Mouse (Mus musculus): ENCODE measurements around the gene Hoxb5.

Gene Hoxb5

DNA sequence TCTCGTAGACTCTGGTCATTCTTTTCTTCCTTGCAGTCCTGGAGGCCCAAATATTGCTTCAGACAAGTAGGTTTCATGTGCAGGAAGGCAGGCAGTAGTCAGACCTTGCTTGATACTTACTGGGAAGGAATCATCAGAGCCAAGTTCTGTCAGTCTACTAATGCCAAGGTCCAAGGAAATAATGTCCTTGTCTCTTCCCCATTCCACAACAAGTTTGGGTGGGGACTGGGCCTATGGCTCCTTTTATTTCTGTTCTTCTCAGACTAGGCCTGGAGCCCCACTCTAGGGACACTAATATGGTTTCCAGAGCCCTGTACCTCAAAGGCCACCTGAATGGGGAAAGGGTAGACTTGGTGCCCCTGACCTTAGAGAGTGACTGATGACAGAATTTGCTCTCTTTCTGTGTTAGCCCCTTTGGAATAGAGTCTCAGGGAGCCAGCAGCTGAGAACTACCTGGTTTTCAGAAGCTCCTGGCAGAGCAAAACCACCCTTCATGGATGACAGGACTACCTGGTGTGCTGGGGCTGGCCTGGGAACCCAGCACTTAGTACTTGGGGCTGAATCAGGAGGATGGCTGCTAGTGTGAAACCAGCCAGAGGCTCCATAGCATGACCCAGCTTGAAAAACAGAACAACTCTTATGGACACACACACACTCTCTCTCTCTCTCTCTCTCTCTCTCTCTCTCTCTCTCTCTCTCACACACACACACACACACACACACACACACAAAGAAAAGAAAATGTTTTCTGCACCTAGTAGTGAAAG, 14.5 kb upstream of the Hoxb5 start:
- no peak for DNase-seq (ENCODE audit: low spot score)

GRCm38 (mm10) chr11:96289293-96289692, 13.8 kb upstream of the Hoxb5 start:
- DNase-seq (ENCODE audit: low spot score) = no peak

- no peak for DNase-seq (ENCODE audit: low spot score)
Observed at GRCm38 (mm10) chr11:96289837-96290236, 13.3 kb upstream of the Hoxb5 start.

DNA sequence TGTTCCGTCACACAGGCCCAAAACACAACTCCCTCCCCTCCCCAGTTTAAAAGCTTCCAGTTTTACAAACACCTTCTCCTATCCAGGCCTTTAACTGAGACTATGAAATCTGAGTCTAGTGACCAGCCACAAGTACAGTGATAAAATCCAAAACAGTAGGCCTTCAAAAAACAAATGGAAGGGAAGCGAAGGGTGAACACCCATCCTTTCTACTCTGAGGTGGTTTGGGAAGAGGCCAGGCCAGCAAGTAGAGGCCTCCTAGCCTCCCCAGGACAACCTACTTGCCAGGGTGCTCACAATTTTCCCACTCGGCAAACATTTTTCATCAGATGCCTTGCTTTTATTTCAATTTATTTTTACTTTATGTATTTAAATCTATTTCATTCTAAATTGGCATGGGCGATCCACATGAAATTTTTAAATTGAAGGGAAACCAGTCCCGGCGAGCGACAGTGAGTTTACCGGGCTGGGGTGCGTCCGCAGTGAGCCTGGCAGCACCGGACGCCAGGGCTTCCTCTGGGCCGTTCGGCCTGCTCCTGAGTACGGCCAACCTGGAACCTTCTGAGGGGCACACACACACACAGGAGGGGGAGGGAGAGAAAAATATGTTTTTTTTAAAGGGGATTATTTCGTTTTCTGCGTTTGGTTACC, 12.3 kb upstream of the Hoxb5 start:
- DNase-seq (ENCODE audit: low spot score) = no peak

DNA sequence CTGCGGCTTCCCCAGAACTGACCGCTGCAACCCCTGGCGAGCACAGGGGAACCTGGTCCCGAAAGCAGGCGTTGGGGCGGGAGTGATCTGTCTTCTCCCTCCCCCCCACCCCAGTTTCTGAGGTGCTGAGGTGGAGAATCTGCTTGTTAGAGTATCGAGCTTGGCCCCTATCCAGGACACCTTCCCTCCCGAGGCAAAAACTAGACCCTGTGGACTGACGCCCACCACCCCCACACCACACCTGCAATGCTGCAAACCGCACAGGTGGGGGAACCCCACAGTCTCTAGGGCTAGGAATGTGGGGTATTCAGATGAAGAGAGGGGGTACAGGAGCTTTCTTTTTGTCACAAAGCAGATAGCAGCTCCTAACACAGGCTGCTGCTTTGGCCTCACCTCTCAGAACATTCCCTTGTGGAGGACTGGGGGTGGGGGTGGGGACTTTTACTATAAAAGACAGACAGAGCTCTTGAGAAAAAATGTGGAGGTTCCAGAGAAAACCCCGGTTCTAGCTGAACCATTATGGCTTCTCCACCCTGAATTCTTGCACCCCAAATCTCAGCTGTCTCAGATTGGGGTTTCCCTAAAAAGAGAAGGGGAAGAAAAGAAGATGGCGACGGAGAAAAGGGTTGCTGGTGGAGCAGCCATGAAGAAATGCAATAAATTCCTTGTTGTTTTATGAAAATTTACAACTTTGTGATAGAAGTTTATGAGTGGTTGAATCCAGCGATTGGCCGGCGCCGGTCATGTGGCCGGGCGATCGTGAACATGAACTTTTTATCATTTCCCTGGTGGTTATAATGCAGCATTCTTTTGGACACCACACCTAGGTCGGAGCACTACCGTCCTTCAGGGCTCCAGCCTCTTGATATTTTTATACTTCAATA, 11.2 kb upstream of the Hoxb5 start, which contains the start of gene Hoxb6:
Gene Hoxb6, plus strand, starts transcription at position 796 of the 884 bp plus-strand sequence.
- no peak for DNase-seq (ENCODE audit: low spot score)

GRCm38 (mm10) chr11:96292565-96293301, 10.4 kb upstream of the Hoxb5 start:
- no peak for DNase-seq (ENCODE audit: low spot score)

DNA sequence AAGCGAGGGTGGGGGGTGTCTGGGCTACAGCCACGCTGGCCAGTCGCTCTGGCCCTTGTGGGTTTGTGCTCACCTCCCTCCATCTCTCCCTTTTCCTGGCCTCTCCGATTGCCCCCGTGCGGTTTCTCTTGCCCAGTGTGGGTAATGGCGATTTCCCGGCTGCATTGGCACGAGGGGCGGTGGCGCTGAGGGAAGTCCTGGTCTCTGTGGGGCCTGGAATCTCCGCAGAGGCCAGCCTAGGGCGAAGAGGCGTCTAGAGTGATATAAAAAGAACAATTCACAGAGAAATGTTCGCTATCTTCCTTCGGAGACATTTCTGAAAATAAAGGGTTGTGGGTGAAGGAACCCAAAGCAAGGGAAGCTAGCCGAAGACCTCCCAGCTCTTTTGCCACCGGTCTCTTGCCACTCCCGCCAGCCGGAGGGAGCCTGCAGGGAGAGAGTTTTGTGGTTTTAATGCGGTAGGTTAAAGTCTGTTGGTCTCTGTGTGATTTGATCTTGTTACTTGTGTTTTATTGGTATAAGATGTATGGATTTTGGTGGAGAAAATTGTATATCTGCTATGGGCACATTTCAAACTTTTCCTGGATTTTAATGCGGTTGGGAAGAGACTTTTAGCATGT, 9.7 kb upstream of the Hoxb5 start:
- no peak for DNase-seq (ENCODE audit: low spot score)

- DNase-seq (ENCODE audit: low spot score) = peak; percentile 23
Observed at GRCm38 (mm10) chr11:96294245-96295091, 8.7 kb upstream of the Hoxb5 start.

GRCm38 (mm10) chr11:96295092-96295835, 7.9 kb upstream of the Hoxb5 start:
- DNase-seq (ENCODE audit: low spot score) = no peak

- no peak for DNase-seq (ENCODE audit: low spot score)
Observed at GRCm38 (mm10) chr11:96296997-96297396, 6.1 kb upstream of the Hoxb5 start.

GRCm38 (mm10) chr11:96297428-96297827, 5.7 kb upstream of the Hoxb5 start:
- DNase-seq (ENCODE audit: low spot score) = no peak

DNA sequence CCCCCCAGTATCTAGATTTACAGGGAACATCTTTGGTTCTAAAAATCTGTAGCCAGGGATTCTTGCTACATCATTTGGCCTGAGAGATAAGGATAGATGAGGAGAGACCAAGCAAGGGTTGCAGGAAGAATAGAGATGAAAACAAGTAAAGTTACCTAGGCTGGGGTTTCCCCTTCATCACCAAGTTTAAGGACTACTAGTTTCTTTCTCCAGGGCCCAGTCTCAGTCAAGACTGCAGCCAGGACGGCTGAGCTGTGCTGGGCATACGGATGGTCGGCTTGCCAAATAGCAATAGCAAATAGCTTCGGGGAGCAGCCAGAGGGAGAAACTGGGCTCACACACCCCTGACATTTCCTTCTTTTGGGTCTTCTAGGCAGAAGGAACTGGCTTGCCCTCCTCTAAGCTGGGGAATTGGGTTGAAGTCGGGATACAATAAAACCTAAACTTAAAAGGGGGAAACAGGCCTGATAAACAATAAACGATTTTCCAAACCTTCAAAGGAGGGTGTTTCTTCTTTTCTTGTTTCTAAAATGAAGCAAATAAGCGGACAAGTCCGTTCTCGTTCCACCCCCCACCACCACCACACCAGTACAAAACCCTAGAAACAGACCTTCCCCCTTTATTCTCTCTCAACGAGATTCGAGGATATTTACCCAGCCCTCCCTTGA, 5.0 kb upstream of the Hoxb5 start:
- DNase-seq (ENCODE audit: low spot score) = no peak

DNA sequence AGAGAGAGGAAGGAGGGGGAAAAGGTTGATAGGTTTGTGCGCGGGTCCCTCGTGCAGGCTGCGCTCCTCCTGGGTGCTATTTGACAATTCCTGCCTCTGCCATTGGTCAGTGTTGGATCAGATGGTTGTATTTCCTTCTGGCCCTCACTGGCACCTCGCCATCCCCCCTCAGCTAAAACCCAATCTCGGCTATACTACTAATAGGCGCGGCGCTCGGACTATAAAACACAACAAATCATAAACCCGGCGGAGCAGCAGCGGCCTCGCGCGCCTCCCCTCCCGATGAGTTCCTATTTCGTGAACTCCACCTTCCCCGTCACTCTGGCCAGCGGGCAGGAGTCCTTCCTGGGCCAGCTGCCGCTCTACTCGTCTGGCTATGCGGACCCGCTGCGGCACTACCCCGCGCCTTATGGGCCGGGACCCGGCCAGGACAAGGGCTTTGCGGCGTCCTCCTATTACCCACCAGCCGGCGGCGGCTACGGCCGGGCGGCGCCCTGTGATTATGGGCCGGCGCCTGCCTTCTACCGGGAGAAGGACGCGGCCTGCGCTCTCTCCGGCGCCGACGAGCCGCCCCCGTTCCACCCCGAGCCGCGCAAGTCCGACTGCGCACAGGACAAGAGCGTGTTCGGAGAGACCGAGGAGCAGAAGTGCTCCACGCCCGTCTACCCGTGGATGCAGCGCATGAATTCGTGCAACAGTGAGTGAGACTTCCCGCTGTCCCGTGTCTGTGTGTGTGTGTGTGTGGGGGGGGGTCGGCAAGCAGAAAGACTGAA, 4.1 kb upstream of the Hoxb5 start:
- no peak for DNase-seq (ENCODE audit: low spot score)

GRCm38 (mm10) chr11:96299781-96300180, 3.4 kb upstream of the Hoxb5 start:
- no peak for DNase-seq (ENCODE audit: low spot score)

DNA sequence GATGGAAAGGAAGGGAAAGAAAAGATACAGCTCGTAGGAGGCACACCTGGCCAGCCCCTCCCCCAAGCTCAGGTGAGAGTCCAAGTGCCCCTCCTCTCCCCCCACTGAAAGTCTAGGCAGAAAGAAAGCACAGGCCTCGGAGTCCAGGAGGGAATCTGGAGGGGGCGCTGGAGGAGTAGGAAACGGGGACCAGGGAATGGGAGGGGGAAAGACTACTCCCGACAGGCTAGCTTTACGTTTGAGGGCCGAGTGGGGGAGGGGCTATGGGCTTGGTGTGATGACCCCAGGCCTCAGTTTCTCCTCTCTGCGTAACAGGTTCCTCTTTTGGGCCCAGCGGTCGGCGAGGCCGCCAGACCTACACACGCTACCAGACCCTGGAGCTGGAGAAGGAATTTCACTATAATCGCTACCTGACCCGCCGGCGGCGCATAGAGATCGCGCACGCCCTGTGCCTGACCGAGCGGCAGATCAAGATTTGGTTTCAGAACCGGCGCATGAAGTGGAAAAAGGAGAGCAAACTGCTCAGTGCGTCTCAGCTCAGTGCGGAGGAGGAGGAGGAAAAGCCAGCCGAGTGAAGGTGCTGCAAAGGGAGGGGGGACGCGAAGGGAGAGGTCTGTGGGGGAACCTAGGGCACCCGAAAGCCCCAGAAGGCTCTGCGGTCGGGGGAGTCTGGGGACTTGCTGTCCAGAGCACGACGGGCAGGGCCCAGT, 2.6 kb upstream of the Hoxb5 start:
- DNase-seq (ENCODE audit: low spot score) = no peak

GRCm38 (mm10) chr11:96301064-96301431, 2.1 kb upstream of the Hoxb5 start:
- no peak for DNase-seq (ENCODE audit: low spot score)

DNA sequence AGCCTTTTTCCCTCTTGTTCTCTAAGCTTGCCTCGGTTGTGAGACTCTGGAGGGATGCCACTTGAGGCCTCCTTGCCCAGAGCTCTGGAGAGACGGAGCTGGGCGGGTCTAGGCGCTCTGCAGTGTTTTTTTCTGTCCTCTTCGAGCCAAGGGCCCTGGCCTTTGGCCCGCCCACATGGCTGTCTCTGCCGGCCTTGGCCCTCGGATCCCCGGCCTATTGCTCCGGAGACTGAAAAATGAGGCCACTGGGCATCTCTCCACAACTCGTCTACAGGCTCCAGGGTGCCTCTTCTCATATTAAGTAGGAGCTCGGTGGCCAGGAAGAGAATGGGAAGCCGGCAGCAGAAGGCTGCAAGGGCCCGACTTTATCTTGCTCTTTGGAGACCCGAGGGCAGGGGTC, 1.3 kb upstream of the Hoxb5 start:
- no peak for DNase-seq (ENCODE audit: low spot score)

Data from c-Kit-positive CD71-positive TER-119-positive erythroid progenitor cells, embryonic 14.5 days (primary cell).